Comparison of ENCODE assay signal across 10 mouse cellular contexts in the genomic region with DNA sequence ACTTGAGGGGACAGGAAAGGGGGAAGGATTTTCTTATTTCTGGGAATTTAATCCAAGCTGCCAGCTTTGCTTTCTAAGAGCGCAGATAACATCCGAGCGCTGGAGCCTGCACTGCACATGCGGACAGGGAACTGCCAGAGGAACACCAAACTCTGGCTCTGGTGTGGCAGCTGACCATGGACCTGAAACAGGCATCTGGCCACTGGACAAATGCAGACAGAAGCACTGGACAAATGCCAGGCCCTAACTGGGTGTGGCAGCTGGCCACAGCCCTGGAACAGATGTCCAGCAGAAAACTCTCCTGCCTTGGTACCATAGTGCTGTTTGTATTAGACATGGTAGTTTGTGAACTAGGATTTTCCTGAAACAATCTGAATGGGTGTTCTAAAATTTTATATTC.
DNase-seq lines count a peak whose midpoint lies in the region; ATAC-seq lines count a peak whose summit lies in the region.
"Had no signal": no experiment of that assay in that cellular context is flagged by ENCODE, and none has a peak within 500 bp of the region (broad histone marks: within the 10 kb centered on the region; RNA-seq: fewer than 3 reads in every experiment).

No protein-coding gene starts in this region.

- no peaks in the 10 kb centered on the region for H3K9me3 ChIP-seq in heart, embryonic 11.5 days (replicated peaks; ENCODE audit: control insufficient read depth, low read length)
- H3K9me3 ChIP-seq in midbrain, embryonic 14.5 days (ENCODE audit: control insufficient read depth, low read length), result no peaks in the 10 kb centered on the region
- H3K9me3 ChIP-seq in midbrain, embryonic 10.5 days (replicated peaks), result no peaks in the 10 kb centered on the region
- H3K9me3 ChIP-seq: embryonic facial prominence, embryonic 13.5 days; limb, embryonic 15.5 days; megakaryocyte, embryonic 14.5 days had no signal

- DNase-seq in heart, adult 8-10 months (ENCODE audit: low spot score), result peak; percentile 20
- peak; percentile 21 for DNase-seq in midbrain, embryonic 14.5 days
- no peak for DNase-seq in midbrain, embryonic 10.5 days (ENCODE audit: low spot score)
- DNase-seq in gastrocnemius, postnatal 14 days, result peak; percentile 45
- peak; percentile 14 for DNase-seq in large intestine, adult 2 months (ENCODE audit: low read depth, low spot score)

- H3K4me1 ChIP-seq in heart, embryonic 11.5 days (ENCODE audit: control insufficient read depth, insufficient read depth, low read length), result no peaks in the 10 kb centered on the region
- H3K4me1 ChIP-seq in midbrain, embryonic 14.5 days (ENCODE audit: control insufficient read depth, insufficient read depth, low read length), result 0 out of 2 replicates have a peak, but pooled peaks cover 8% of the 10 kb centered on the region
- 0 out of 2 replicates have a peak, but pooled peaks cover 3% of the 10 kb centered on the region for H3K4me1 ChIP-seq in midbrain, embryonic 10.5 days

- H3K27ac ChIP-seq in heart, embryonic 11.5 days (ENCODE audit: low read depth, low read length), result no peak overlapping the region
- no peak overlapping the region for H3K27ac ChIP-seq in midbrain, embryonic 14.5 days (replicated peaks; ENCODE audit: low read depth, low read length)
- H3K27ac ChIP-seq in midbrain, embryonic 10.5 days (replicated peaks), result no peak overlapping the region
- H3K27ac ChIP-seq: embryonic facial prominence, embryonic 13.5 days; limb, embryonic 15.5 days had no signal

- 58% methylated on average over 4 of the region's 4 CpGs for WGBS in heart, embryonic 11.5 days (ENCODE audit: insufficient replicate concordance)
- WGBS in midbrain, embryonic 14.5 days, result 72% methylated on average over 4 of the region's 4 CpGs
- 86% methylated on average over 4 of the region's 4 CpGs for WGBS in midbrain, embryonic 10.5 days
- 82% methylated on average over 4 of the region's 4 CpGs for WGBS in large intestine, adult 2 months

- no peak overlapping the region for H3K4me2 ChIP-seq in heart, embryonic 11.5 days
- no peak overlapping the region for H3K4me2 ChIP-seq in midbrain, embryonic 14.5 days (ENCODE audit: low read length)
- H3K4me2 ChIP-seq: embryonic facial prominence, embryonic 13.5 days; limb, embryonic 15.5 days had no signal

- no peaks in the 10 kb centered on the region for H3K27me3 ChIP-seq in heart, embryonic 11.5 days (ENCODE audit: control insufficient read depth, insufficient read depth, low read length)
- H3K27me3 ChIP-seq in midbrain, embryonic 14.5 days (ENCODE audit: control insufficient read depth, insufficient read depth, low read length), result no peaks in the 10 kb centered on the region
- H3K27me3 ChIP-seq in midbrain, embryonic 10.5 days (ENCODE audit: low read depth, poor library complexity, severe bottlenecking), result no peaks in the 10 kb centered on the region
- H3K27me3 ChIP-seq: embryonic facial prominence, embryonic 13.5 days; limb, embryonic 15.5 days; megakaryocyte, embryonic 14.5 days had no signal

- H3K4me3 ChIP-seq in heart, embryonic 11.5 days (ENCODE audit: low read depth, low read length), result no peak overlapping the region
- no peak overlapping the region for H3K4me3 ChIP-seq in midbrain, embryonic 14.5 days (replicated peaks; ENCODE audit: low read depth, low read length)
- H3K4me3 ChIP-seq in midbrain, embryonic 10.5 days, result no peak overlapping the region
- H3K4me3 ChIP-seq: embryonic facial prominence, embryonic 13.5 days; limb, embryonic 15.5 days; megakaryocyte, embryonic 14.5 days had no signal

- H3K36me3 ChIP-seq in heart, embryonic 11.5 days (ENCODE audit: control insufficient read depth, insufficient read depth, low read length), result no peaks in the 10 kb centered on the region
- no peaks in the 10 kb centered on the region for H3K36me3 ChIP-seq in midbrain, embryonic 14.5 days (ENCODE audit: control insufficient read depth, insufficient read depth, low read length)
- H3K36me3 ChIP-seq in midbrain, embryonic 10.5 days, result no peaks in the 10 kb centered on the region
- H3K36me3 ChIP-seq: embryonic facial prominence, embryonic 13.5 days; limb, embryonic 15.5 days had no signal

- H3K9ac ChIP-seq in heart, embryonic 11.5 days (ENCODE audit: low read depth, low read length), result no peak overlapping the region
- H3K9ac ChIP-seq in midbrain, embryonic 14.5 days (replicated peaks; ENCODE audit: low read length), result no peak overlapping the region
- H3K9ac ChIP-seq: embryonic facial prominence, embryonic 13.5 days; limb, embryonic 15.5 days had no signal

- ATAC-seq in heart, embryonic 11.5 days (replicated peaks; ENCODE audit: insufficient number of reproducible peaks, low FRiP score, low TSS enrichment), result no peak
- ATAC-seq in midbrain, embryonic 14.5 days (ENCODE audit: low FRiP score, low TSS enrichment), result no peak
- no peak for ATAC-seq in frontal cortex, adult (ENCODE audit: low TSS enrichment)

- intact Hi-C loops in gastrocnemius, postnatal 14 days (cut with DNase I; ENCODE audit: low total_unique reads), result no loop called here
